1 mouse cellular context compared by ENCODE assay signal in the genomic region with DNA sequence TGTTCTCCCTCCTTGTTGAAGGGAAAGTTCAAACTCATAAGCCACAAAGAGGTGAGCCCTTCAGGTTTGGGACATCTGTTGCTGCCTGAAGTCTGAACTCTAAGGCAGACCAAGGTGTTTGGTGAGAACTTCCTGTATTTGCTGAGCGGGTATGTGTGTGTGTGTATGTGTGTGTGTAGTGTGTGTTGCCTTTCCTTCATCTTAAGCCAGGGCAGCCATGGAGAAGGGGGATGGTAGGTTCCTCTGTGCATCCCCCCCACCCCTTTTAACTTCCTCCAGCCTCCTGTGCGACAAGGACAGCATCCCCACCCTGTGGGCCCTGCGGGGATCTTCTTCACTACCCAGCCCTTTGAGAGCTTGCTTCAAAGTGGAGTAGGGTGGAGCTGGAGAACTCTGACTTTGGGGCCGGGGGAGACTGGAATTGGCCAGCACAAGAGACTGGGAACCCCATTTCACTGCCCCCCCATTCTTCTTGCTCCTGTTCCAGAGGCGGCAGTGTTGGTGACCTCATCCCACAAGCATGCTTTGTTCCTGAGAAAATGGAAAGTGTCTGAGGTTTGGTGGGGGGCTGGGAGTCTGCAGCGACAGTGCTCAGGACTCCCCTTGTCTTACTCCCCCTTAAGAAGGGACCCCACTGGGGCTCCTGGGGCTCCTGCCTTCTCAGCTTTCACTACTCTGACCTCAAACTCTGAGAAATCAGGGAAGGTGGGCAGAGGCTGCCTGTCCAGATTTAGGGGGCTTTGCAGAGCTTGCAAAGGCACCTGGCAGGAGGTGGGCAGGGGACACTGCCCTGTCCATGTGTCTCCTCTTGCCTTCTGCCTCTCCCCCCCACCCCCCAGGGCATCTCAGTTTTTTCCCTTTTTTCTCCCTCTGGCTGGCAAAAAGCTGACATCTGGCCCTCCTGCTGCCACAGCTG.
TF ChIP-seq lines count a peak whose summit lies in the region.

No protein-coding gene starts in this region.

TF ChIP-seq in C2C12, 6 proteins besides CTCF, POLR2A, EP300 and RAD21:
- TF ChIP-seq MAX (IDR thresholded peaks at IDR 0.05) = no peak
- TF ChIP-seq MYOD1 (IDR thresholded peaks at IDR 0.05; ENCODE audit: control insufficient read depth, insufficient read length, low read depth) = no peak
- no peak for TF ChIP-seq USF1 (IDR thresholded peaks at IDR 0.05; ENCODE audit: low read depth)
- no peak for TF ChIP-seq MYOG (IDR thresholded peaks at IDR 0.05; ENCODE audit: control insufficient read depth, extremely low read depth, insufficient read length)
- TF ChIP-seq CEBPB (IDR thresholded peaks at IDR 0.05; ENCODE audit: low read depth) = no peak
- no peak for TF ChIP-seq FOSL1 (IDR thresholded peaks at IDR 0.05; ENCODE audit: insufficient read depth, low read length, poor library complexity, severe bottlenecking)
